Mouse (Mus musculus) liver, embryonic 14.5 days (tissue): ENCODE measurements around the gene Tns1.

Experiments used
- CTCF ChIP-seq: IDR thresholded peaks from 2 replicates; pipeline ENCODE4 v1.5.1; 2016; ENCODE audit warnings: antibody characterized with exemption, low read depth, control low read depth
- EP300 ChIP-seq: IDR thresholded peaks from 2 replicates; pipeline ENCODE4 v1.6.1; 2016; ENCODE audit warnings: antibody characterized with exemption, low read depth

GRCm38 (mm10) chr1:74030901-74031360, 93.3 kb downstream of the Tns1 start:
- no peak for TF ChIP-seq CTCF
- no peak for TF ChIP-seq EP300
